Mouse (Mus musculus): ENCODE data around the gene Vmn1r88.

DNA sequence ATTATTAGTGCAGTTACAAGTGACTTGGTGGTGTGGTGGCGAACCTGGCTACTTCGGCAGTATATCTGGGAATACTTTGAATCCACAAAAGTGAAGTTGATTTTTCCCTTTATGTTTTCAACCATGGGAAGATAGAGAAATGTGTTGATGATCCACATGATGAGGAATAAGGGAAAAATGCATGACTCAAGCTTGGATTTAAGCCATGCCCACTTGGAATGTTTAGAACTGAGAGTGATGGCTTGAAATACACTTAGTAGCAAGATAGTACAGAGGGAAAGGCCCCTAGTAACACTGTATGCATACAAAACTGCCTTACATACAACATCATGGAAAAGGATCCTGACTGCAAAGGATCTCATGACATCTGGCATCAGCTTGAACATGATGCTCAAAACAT lies 27.5 kb upstream of the Vmn1r88 start:
- TF ChIP-seq POLR2A (IDR thresholded peaks at IDR 0.05; ENCODE audit: low read depth, low read length) (no peak), CTCF (conservative IDR thresholded peaks at IDR 0.05; ENCODE audit: insufficient read depth, insufficient read length, low read depth, low read length) (no peak)

Data from kidney, adult 2 months (tissue).